Mouse (Mus musculus) forebrain, embryonic 10.5 days (tissue): ENCODE data around the gene Actn2. TPM values are rescaled to one million over a fixed set of nuclear protein-coding genes. Genes with fewer than 3 reads are reported as not detected.

Experiments used
- DNase-seq: peaks from one replicate; pipeline ENCODE4 v3.0.0-alpha.2; 2017; ENCODE audit warnings: low spot score; ENCODE audit errors: extremely low spot score
- H3K27ac ChIP-seq: fragments of 300-500 bp; sonication (generic); 2 replicates; pipeline ENCODE4 v1.5.1; 2016; ENCODE audit warnings: mild to moderate bottlenecking
- H3K27me3 ChIP-seq: fragments of 300-500 bp; sonication (generic); 2 replicates; pipeline ENCODE4 v1.6.1; 2016; ENCODE audit warnings: mild to moderate bottlenecking; ENCODE audit not compliant: poor library complexity, severe bottlenecking
- H3K36me3 ChIP-seq: fragments of 300-500 bp; sonication (generic); replicated peaks from 2 replicates; pipeline ENCODE4 v1.6.1; 2016; ENCODE audit warnings: mild to moderate bottlenecking, moderate library complexity
- H3K4me1 ChIP-seq: fragments of 300-500 bp; sonication (generic); 2 replicates; pipeline ENCODE4 v1.6.1; 2016
- H3K4me3 ChIP-seq: fragments of 300-500 bp; sonication (generic); 2 replicates; pipeline ENCODE4 v1.5.1; 2016; ENCODE audit warnings: mild to moderate bottlenecking, moderate library complexity
- H3K9me3 ChIP-seq: fragments of 300-500 bp; sonication (generic); 2 replicates; pipeline ENCODE4 v1.6.1; 2016; ENCODE audit warnings: mild to moderate bottlenecking, moderate library complexity
- WGBS: fragments of 180-500 bp; shearing (Covaris S2); methylation state at CpG from one replicate; pipeline ENCODE4 v1.1.7; 2016; 5-methylcytosine and 5-hydroxymethylcytosine counted together
- polyA plus RNA-seq: library from polyadenylated mRNA; unstranded; fragments of >200 nt; fragmentation: Nextera tagmentation; extraction: Ambion mirVana; gene quantifications from 2 replicates; pipeline ENCODE4 v1.2.1, GENCODE M21; 2016

Actn2 gene
- polyA plus RNA-seq, 1 experiment from 2014 or later: 1.8 TPM

DNA sequence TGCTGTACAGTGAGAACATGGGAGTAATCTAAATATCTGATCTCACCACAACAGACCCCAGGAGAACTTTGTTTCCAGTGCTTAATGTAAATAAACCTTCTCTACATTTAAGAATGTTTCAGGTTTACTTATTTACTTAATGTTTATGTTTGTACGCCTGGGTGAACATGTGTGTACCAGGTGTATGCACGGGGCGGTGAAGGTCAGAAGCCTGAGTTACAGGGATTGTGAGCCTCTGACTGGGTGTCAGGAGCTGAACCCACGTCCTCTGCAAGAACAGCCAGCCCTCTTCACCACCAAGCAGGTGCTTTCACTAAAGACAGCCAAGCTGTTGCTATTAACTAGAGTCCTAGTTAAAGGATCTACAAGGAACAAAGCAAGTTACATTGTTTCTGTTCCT, 66.3 kb downstream of the Actn2 start:
- no peaks in the 10 kb centered on the region for H3K4me1 ChIP-seq
- no peaks in the 10 kb centered on the region for H3K9me3 ChIP-seq
- WGBS: 88% methylated on average over 4 of the region's 4 CpGs
- no peak overlapping the region for H3K4me3 ChIP-seq
- H3K27ac ChIP-seq: no peak overlapping the region
- H3K27me3 ChIP-seq: no peaks in the 10 kb centered on the region
- H3K36me3 ChIP-seq: peaks cover 5% of the 10 kb centered on the region; the same call in 1 of the 2 replicates
- no peak for DNase-seq

GRCm38 (mm10) chr13:12272953-12273352, 67.6 kb downstream of the Actn2 start:
- H3K4me1 ChIP-seq: no peaks in the 10 kb centered on the region
- H3K4me3 ChIP-seq: no peak overlapping the region
- H3K36me3 ChIP-seq: peaks cover 5% of the 10 kb centered on the region; the same call in 1 of the 2 replicates
- 58% methylated on average over 3 of the region's 3 CpGs for WGBS
- H3K9me3 ChIP-seq: no peaks in the 10 kb centered on the region
- peak; percentile 20 for DNase-seq
- no peak overlapping the region for H3K27ac ChIP-seq
- H3K27me3 ChIP-seq: no peaks in the 10 kb centered on the region

DNA sequence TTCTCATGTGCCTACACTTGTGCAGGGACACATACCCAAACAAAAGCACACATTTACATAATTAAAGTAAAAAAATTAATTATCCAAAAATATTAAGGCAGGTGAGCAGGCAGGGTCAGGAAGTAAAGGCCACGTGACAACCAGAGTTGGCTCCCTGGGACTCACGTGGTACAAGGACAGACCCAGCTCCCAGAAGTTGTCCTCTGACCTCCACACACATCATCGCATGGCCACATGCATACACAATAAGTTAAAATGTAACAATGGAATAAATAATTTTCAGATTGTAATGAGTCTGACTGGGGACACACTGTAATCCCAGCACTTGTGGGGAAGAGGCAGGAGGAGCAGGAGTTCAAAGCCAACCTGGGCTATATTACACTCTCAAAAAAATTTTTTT, 72.6 kb downstream of the Actn2 start:
- no peak for DNase-seq
- no peaks in the 10 kb centered on the region; the same call in 1 of the 2 replicates for H3K4me1 ChIP-seq
- whole genome bisulfite sequencing: 84% methylated on average over 3 of the region's 3 CpGs
- no peaks in the 10 kb centered on the region for H3K9me3 ChIP-seq
- H3K36me3 ChIP-seq: no peaks in the 10 kb centered on the region
- H3K27ac ChIP-seq: no peak overlapping the region
- no peaks in the 10 kb centered on the region for H3K27me3 ChIP-seq
- H3K4me3 ChIP-seq: no peak overlapping the region

DNA sequence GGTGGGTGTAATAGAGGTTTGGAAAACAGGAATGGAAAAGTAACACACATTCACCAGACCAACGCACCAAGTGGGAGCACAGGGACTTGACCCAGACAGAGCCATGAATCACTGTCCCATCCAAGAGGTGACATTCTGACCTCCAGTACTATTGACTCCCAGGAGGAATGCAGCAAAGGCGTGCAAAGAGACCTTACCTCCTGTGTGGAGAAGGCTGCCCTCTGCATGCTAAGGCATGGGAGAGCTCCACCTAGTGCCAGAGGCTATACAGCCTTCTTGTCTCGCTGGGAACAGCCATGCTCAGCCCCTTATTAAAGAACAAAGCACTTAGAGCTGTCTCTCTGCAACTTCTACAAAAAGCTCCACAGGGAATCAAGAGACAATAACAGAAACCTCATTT, 73.5 kb downstream of the Actn2 start:
- H3K27me3 ChIP-seq: no peaks in the 10 kb centered on the region
- WGBS: 67% methylated on average over 3 of the region's 3 CpGs
- no peak overlapping the region for H3K4me3 ChIP-seq
- H3K4me1 ChIP-seq: no peaks in the 10 kb centered on the region; the same call in 1 of the 2 replicates
- no peaks in the 10 kb centered on the region for H3K36me3 ChIP-seq
- DNase-seq: no peak
- no peak overlapping the region for H3K27ac ChIP-seq
- H3K9me3 ChIP-seq: no peaks in the 10 kb centered on the region

DNA sequence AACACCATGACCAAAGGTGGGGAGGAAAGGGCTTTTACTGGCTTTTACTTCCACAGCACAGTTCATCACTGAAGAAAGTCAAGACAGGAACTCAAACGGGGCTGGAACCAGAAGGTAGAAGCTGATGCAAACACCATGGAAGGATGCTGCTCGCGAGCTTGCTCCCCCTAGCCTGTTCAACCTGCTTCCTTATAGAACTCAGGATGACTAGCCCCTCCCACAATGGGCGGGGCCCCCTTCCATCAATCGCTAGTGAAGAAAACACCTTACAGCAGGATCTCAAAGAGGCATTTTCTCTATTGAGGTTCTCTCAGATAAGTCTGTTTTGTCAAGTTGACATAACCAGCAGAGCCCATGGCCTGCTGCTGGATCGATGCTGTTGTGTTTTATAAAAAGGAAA, 76.6 kb downstream of the Actn2 start:
- H3K9me3 ChIP-seq: peaks cover 17% of the 10 kb centered on the region; the same call in 1 of the 2 replicates
- no peaks in the 10 kb centered on the region; the same call in 1 of the 2 replicates for H3K4me1 ChIP-seq
- 75% methylated on average over 6 of the region's 6 CpGs for WGBS
- no peaks in the 10 kb centered on the region for H3K36me3 ChIP-seq
- H3K27me3 ChIP-seq: no peaks in the 10 kb centered on the region
- no peak for DNase-seq
- no peak overlapping the region for H3K27ac ChIP-seq
- no peak overlapping the region for H3K4me3 ChIP-seq

DNA sequence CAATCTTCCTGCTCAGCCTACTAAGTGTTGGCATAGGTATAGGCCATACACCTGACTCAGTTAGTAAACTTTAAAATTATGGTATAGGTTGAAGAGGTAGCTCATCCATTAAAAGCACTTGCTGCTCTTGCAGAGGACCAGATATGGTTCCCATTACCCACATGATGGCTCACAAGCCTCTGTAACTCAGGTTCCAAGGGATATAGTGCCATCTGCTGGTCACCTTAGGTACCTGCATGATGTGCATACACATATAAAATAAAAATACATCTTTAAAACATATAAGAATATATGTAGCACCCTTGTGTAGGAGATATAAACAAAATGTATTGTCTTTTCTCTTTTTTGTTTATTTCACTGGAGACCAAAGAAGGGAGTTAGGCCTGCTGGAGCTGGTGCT, 79.1 kb downstream of the Actn2 start:
- H3K27ac ChIP-seq: no peak overlapping the region
- DNase-seq: no peak
- peaks cover 6% of the 10 kb centered on the region for H3K4me1 ChIP-seq
- peaks cover 17% of the 10 kb centered on the region; the same call in 1 of the 2 replicates for H3K9me3 ChIP-seq
- no peaks in the 10 kb centered on the region for H3K27me3 ChIP-seq
- H3K4me3 ChIP-seq: no peak overlapping the region
- no peaks in the 10 kb centered on the region for H3K36me3 ChIP-seq

DNA sequence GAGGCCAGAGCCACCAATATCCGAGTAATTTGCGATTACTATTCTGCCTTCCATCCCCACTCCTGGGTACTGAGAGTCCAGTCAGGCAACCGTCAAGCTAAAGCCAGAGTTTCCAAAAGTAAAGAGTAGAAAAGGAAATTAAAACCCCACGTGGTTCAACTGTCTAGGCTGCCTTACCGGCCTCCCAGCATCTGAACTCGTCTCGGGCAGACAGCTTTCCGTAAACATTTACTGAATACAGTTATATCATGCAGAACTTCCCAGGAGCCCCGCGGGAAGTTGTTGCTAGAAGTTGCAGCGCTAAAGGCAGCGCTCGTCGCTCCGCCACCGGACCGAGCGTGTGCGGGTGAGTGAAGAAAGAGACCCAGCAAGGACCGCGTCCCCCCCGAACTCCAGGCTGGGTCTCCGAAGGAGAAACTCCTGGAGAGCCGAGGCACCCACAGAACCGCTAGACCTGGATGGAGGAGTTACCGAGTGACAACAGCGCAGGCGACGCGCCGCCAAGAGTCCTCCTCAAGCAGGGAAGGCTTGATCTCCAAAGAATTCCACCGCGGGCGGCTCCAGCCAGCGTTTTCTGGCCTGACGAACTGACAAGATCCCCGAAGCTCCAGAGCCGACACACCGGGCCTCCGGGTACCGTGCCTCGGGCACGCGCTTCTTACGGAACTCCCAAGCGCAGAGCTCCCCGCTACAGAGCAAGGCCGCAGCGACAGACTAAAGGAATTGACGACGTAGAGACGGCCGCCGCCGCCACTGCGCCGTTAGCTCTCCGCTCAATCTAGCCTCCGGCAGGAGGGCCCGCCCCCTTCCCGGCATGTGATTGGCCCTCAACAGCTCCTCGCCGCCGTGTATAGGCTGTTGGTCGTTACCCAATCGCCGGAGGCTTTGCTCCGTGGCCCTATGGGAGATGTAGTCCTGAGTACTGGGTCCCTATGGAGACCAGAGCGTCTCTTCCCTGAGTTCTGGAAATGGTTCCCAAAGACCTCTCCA, 82.9 kb downstream of the Actn2 start, which contains the start of gene Mtr:
Mtr (minus strand) TSS at position 723 of the 990 bp plus-strand sequence.
- DNase-seq: peak; percentile 95
- under 1% methylated on average over 69 of the region's 69 CpGs for WGBS
- H3K36me3 ChIP-seq: peaks cover 14% of the 10 kb centered on the region

GRCm38 (mm10) chr13:12256871-12257390, 83.6 kb downstream of the Actn2 start:
- DNase-seq: peak; percentile 30

More for the DNA sequence above, 82.9 kb downstream of the Actn2 start, which contains the start of gene Mtr:
- Histone ChIP-seq H3K27me3 (no peaks in the 10 kb centered on the region), H3K4me3 (peak within 1 kb of the TSS; percentile 81), H3K4me1 (peaks cover 17% of the 10 kb centered on the region), H3K9me3 (peaks cover 17% of the 10 kb centered on the region; the same call in 1 of the 2 replicates), H3K27ac (peak within 1 kb of the TSS; percentile 91)

GRCm38 (mm10) chr13:12255911-12256705, 84.5 kb downstream of the Actn2 start:
- WGBS: 79% methylated on average over 3 of the region's 3 CpGs
- 0 out of 2 replicates have a peak overlapping the region, but pooled peaks have one; percentile 91 for H3K27ac ChIP-seq
- H3K4me3 ChIP-seq: peak overlapping the region; percentile 81
- no peak for DNase-seq
- peaks cover 27% of the 10 kb centered on the region for H3K36me3 ChIP-seq
- no peaks in the 10 kb centered on the region for H3K27me3 ChIP-seq
- H3K9me3 ChIP-seq: peaks cover 12% of the 10 kb centered on the region; the same call in 1 of the 2 replicates
- peaks cover 17% of the 10 kb centered on the region for H3K4me1 ChIP-seq

More at GRCm38 (mm10) chr13:12256871-12257390, 83.6 kb downstream of the Actn2 start:
- WGBS: 11% methylated on average over 10 of the region's 10 CpGs
- Histone ChIP-seq H3K4me3 (peak overlapping the region; percentile 81), H3K9me3 (peaks cover 17% of the 10 kb centered on the region; the same call in 1 of the 2 replicates), H3K4me1 (peaks cover 17% of the 10 kb centered on the region), H3K27me3 (no peaks in the 10 kb centered on the region), H3K36me3 (peaks cover 20% of the 10 kb centered on the region), H3K27ac (peak overlapping the region; percentile 91)

DNA sequence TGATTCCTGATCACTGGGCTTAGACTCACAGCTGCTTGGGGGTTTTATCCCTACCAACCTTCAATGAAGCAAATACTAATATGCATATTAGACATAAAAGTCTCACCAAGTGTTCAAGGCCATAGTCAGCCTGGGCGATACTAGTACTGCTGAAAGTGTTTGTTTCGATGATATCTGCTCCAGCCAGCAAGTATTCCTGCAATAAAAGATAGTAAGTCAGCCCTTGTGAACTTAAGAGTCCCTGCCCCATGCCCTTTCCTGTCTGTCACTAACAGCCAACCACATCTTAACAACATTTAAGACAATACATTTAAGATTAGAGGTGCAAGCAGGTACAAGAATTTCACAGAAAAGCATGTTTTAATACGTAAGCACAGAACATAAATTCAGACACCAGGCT, 90.1 kb downstream of the Actn2 start:
- Histone ChIP-seq H3K9me3 (no peaks in the 10 kb centered on the region), H3K27me3 (no peaks in the 10 kb centered on the region), H3K4me3 (no peak overlapping the region), H3K36me3 (peaks cover 83% of the 10 kb centered on the region), H3K27ac (no peak overlapping the region), H3K4me1 (peaks cover under 1% of the 10 kb centered on the region; the same call in 1 of the 2 replicates)
- DNase-seq: no peak
- WGBS: 95% methylated on average over 3 of the region's 3 CpGs

DNA sequence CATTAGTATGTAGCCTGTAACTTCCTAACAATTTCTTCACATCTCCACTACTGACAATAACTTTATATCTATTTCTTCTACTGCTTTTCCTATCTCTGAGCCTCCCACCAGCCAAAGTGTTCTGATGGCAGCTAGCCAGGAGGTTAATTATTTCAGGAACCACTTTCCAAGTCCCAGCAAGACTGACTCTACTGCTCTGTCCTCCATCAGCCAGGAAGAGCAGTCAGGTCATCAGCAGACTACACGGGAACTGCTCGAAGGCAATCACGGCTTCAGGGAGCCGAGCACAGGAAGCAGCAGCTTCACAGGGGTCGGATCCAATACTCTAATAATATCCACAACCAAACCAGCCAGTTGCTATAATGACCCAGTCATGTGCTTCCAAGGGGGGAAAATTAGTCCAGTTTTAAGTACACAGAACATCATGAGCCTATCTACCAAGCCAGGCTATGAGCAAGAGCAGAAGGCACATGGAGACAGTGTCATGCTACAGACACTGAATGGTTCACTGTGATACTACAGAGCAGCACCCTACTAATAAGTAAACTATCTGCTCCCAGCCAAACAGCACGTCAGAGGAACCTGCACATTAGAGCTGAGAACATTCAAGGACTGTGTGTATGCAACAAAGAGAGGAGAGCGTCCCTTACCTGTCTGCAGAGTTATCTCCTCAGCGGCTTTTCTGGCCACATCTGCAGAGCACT, 91.2 kb downstream of the Actn2 start:
- H3K27ac ChIP-seq: no peak overlapping the region
- WGBS: 91% methylated on average over 8 of the region's 8 CpGs
- H3K27me3 ChIP-seq: no peaks in the 10 kb centered on the region
- DNase-seq: no peak
- no peaks in the 10 kb centered on the region for H3K9me3 ChIP-seq
- H3K36me3 ChIP-seq: peaks cover 94% of the 10 kb centered on the region
- H3K4me1 ChIP-seq: no peaks in the 10 kb centered on the region
- H3K4me3 ChIP-seq: no peak overlapping the region

GRCm38 (mm10) chr13:12245938-12246337, 94.6 kb downstream of the Actn2 start:
- no peaks in the 10 kb centered on the region for H3K9me3 ChIP-seq
- peaks cover 100% of the 10 kb centered on the region for H3K36me3 ChIP-seq
- H3K27me3 ChIP-seq: no peaks in the 10 kb centered on the region
- no peak overlapping the region for H3K4me3 ChIP-seq
- H3K27ac ChIP-seq: no peak overlapping the region
- WGBS: 98% methylated on average over 2 of the region's 2 CpGs
- H3K4me1 ChIP-seq: no peaks in the 10 kb centered on the region
- DNase-seq: no peak
